Mouse (Mus musculus) left cerebral cortex, adult 8-10 months (tissue): Measurements from ENCODE around the gene Gng7. TPM values are rescaled to one million over a fixed set of nuclear protein-coding genes. Genes with fewer than 3 reads are reported as not detected.

Source experiments
- DNase-seq, 2 experiments: peaks; one replicate each; pipeline ENCODE4 v3.0.0; 2022; ENCODE audit warnings: low spot score in 2 of 2
- total RNA-seq, 4 experiments: library from RNA; stranded (reverse); gene quantifications; 2 replicates each; pipeline ENCODE4 v1.2.4; 2022

Gng7 gene
- total RNA-seq, 4 experiments from 2014 or later: 204 to 252 (median 224) TPM

- DNase-seq: no peak
Measured at GRCm38 (mm10) chr10:80930361-80931152, 84.2 kb downstream of the Gng7 start.

- DNase-seq: peak; percentile 98 to 99
Measured at GRCm38 (mm10) chr10:80929299-80930226, 85.2 kb downstream of the Gng7 start, which contains the start of gene Gadd45b. Gadd45b (plus strand) TSS chr10:80930073.

GRCm38 (mm10) chr10:80928586-80929298 lies 86.0 kb downstream of the Gng7 start:
- peak; percentile 88 to 90 for DNase-seq

GRCm38 (mm10) chr10:80925472-80925871 lies 89.3 kb downstream of the Gng7 start:
- no peak for DNase-seq

GRCm38 (mm10) chr10:80921923-80922322 lies 92.8 kb downstream of the Gng7 start:
- no peak for DNase-seq

- peak; percentile 69 to 82 for DNase-seq
Measured at GRCm38 (mm10) chr10:80917779-80918434, 96.8 kb downstream of the Gng7 start, which contains the start of gene Lmnb2. Lmnb2 (minus strand) TSS chr10:80918245.

GRCm38 (mm10) chr10:80917336-80917778 lies 97.4 kb downstream of the Gng7 start:
- no peak for DNase-seq

- no peak for DNase-seq
Measured at GRCm38 (mm10) chr10:80915736-80916135, 99.0 kb downstream of the Gng7 start.

- DNase-seq: no peak
Measured at GRCm38 (mm10) chr10:80915260-80915659, 99.5 kb downstream of the Gng7 start.

- DNase-seq: no peak
Measured at GRCm38 (mm10) chr10:80914253-80914656, 100.5 kb downstream of the Gng7 start.

GRCm38 (mm10) chr10:80913364-80914011 lies 101.3 kb downstream of the Gng7 start:
- no peak for DNase-seq

- DNase-seq: no peak
Measured at GRCm38 (mm10) chr10:80911891-80912290, 102.9 kb downstream of the Gng7 start.

- no peak for DNase-seq
Measured at GRCm38 (mm10) chr10:80911354-80911753, 103.4 kb downstream of the Gng7 start.

- no peak for DNase-seq
Measured at GRCm38 (mm10) chr10:80909375-80910162, 105.2 kb downstream of the Gng7 start.

- no peak for DNase-seq
Measured at GRCm38 (mm10) chr10:80904709-80905108, 110.0 kb downstream of the Gng7 start.

- no peak for DNase-seq
Measured at GRCm38 (mm10) chr10:80904004-80904693, 110.6 kb downstream of the Gng7 start.

- DNase-seq: no peak
Measured at GRCm38 (mm10) chr10:80903282-80903681, 111.5 kb downstream of the Gng7 start.

- DNase-seq: no peak
Measured at GRCm38 (mm10) chr10:80902273-80902940, 112.3 kb downstream of the Gng7 start.
